Mouse (Mus musculus) intestine, postnatal 0 days (tissue): ENCODE measurements around the gene Sco2. TPM values are rescaled to one million over a fixed set of nuclear protein-coding genes. Genes with fewer than 3 reads are reported as not detected.

Experiments
- ATAC-seq: fragments of 200-750 bp; cut with Nextera tagmentation; 2 replicates; pipeline ENCODE4 v1.8.0; 2017; ENCODE audit warnings: mild to moderate bottlenecking, moderate TSS enrichment, moderate library complexity
- H3K27ac ChIP-seq: fragments of 300-500 bp; sonication (generic); 2 replicates; pipeline ENCODE4 v1.5.1; 2014; ENCODE audit warnings: mild to moderate bottlenecking, low read depth, low read length, moderate library complexity
- H3K27me3 ChIP-seq: fragments of 300-500 bp; sonication (generic); replicated peaks from 2 replicates; pipeline ENCODE4 v1.6.1; 2014; ENCODE audit warnings: low read length, mixed read lengths; ENCODE audit not compliant: control insufficient read depth, insufficient read depth
- H3K36me3 ChIP-seq: fragments of 300-500 bp; sonication (generic); 2 replicates; pipeline ENCODE4 v1.6.1; 2014; ENCODE audit warnings: mild to moderate bottlenecking, moderate library complexity; ENCODE audit not compliant: control insufficient read depth, insufficient read depth
- H3K4me1 ChIP-seq: fragments of 300-500 bp; sonication (generic); replicated peaks from 2 replicates; pipeline ENCODE4 v1.6.1; 2014; ENCODE audit warnings: antibody characterized with exemption, low read length, mixed read lengths; ENCODE audit not compliant: control insufficient read depth, insufficient read depth
- H3K4me2 ChIP-seq: fragments of 300-500 bp; sonication (generic); replicated peaks from 2 replicates; pipeline ENCODE4 v1.6.1; 2014; ENCODE audit warnings: low read depth, mild to moderate bottlenecking, moderate library complexity
- H3K4me3 ChIP-seq: fragments of 300-500 bp; sonication (generic); 2 replicates; pipeline ENCODE4 v1.5.1; 2014; ENCODE audit warnings: low read depth, low read length
- H3K9ac ChIP-seq: fragments of 300-500 bp; sonication (generic); 2 replicates; pipeline ENCODE4 v1.6.1; 2014; ENCODE audit warnings: mild to moderate bottlenecking, low read depth, low read length
- H3K9me3 ChIP-seq: fragments of 300-500 bp; sonication (generic); 2 replicates; pipeline ENCODE4 v1.6.1; 2016; ENCODE audit warnings: mixed run types; ENCODE audit not compliant: control insufficient read depth
- CTCF ChIP-seq: sonication (generic); IDR thresholded peaks from 2 replicates; pipeline ENCODE4 v1.5.1; 2016; ENCODE audit warnings: low read depth, mild to moderate bottlenecking, control low read depth, antibody characterized with exemption, moderate library complexity
- WGBS: fragments of 180-500 bp; shearing (Covaris S2); extraction: QIAGEN DNeasy Blood & Tissue Kit; methylation state at CpG from one replicate; pipeline ENCODE4 v1.1.7; 2014; 5-methylcytosine and 5-hydroxymethylcytosine counted together
- polyA plus RNA-seq: library from polyadenylated mRNA; unstranded; fragments of >200 nt; fragmentation: Nextera tagmentation; extraction: Ambion mirVana; gene quantifications from 2 replicates; pipeline ENCODE4 v1.2.1, GENCODE M21; 2015

The Sco2 gene
- polyA plus RNA-seq, 1 experiment from 2014 or later, result 18.0 TPM

DNA sequence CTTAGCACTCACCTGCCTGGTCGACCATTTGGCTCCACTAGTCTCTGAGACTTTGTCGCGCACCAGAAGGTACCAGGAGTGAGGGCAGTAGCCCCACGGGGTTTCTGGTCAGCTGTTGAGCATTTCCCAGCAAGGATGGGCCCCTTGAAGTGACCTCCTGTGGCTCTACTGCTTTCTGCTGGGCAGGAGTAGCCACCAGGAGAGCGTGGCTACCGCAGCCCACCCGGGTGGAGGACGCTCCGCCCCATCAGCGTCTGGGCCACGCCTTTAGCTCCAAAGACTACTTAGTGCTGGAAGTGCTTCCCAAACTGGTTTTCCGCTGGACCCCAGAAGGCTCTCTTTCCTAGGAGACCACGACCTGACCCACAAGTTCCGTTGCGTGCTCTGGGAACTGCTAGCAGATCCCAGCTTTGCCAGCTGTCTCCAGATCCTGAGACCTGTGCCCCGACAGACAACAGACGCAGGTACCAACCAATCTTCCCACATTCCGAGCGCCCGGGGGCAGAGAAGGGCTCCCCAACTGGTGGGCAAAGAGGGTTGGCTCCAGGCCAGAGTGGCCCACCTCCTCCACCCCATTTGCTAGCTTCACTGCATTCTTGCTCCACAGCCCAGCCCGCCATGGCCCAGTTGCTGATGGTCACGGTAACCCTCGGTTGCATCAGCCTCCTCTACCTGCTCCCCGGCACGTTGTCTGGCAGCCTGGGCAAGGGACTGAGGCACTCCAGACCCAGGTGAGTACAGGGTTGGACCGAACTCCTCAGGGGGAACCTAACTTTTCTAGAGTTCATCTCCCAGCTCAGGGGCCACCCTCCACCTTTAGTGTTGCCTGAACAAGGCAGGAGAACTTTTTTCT lies 50.8 kb downstream of the Sco2 start, which contains the start of gene Adm2:
Adm2 (plus strand) TSS at position 51 of the 853 bp plus-strand sequence.
- WGBS, result 8% methylated on average over 26 of the region's 26 CpGs
- 0 out of 2 replicates have a peak, but pooled peaks cover 4% of the 10 kb centered on the region for H3K27me3 ChIP-seq
- ATAC-seq, result 0 out of 2 replicates have a peak, but pooled peaks have one; percentile 25
- no peaks in the 10 kb centered on the region; the same call in 1 of the 2 replicates for H3K4me1 ChIP-seq
- H3K9me3 ChIP-seq, result no peaks in the 10 kb centered on the region
- no peaks in the 10 kb centered on the region for H3K36me3 ChIP-seq
- H3K27ac ChIP-seq, result no peak within 1 kb of the TSS
- H3K4me3 ChIP-seq, result peak within 1 kb of the TSS; percentile 28
- H3K9ac ChIP-seq, result no peak within 1 kb of the TSS
- H3K4me2 ChIP-seq, result peak within 1 kb of the TSS; percentile 60
- no peak for TF ChIP-seq CTCF

Other genes starting within 250 kb of the Sco2 start
- gene Hdac10, start 245.1 kb downstream of the Sco2 start, polyA plus RNA-seq, result 7.6 and 8.6 TPM in 2 replicates
- gene Mapk12, start 233.1 kb downstream of the Sco2 start, polyA plus RNA-seq, result 2.3 and 2.7 TPM in 2 replicates
- 1.6 and 1.9 TPM in 2 replicates for gene Mapk11, start 224.2 kb downstream of the Sco2 start, polyA plus RNA-seq
- gene Plxnb2, start 193.1 kb downstream of the Sco2 start, polyA plus RNA-seq, result 71.5 and 74.0 TPM in 2 replicates
- gene Dennd6b, start 177.3 kb downstream of the Sco2 start, polyA plus RNA-seq, result 3.2 and 3.4 TPM in 2 replicates
- 17.7 and 21.3 TPM in 2 replicates for gene Ppp6r2, start 162.3 kb downstream of the Sco2 start, polyA plus RNA-seq
- 22.2 and 24.2 TPM in 2 replicates for gene Sbf1, start 58.5 kb downstream of the Sco2 start, polyA plus RNA-seq
- gene Adm2, start 51.1 kb downstream of the Sco2 start, polyA plus RNA-seq, result 0.14 TPM in 1 of 2 replicates, not detected in the other
- not detected in 2 replicates for gene Miox, start 39.4 kb downstream of the Sco2 start, polyA plus RNA-seq
- gene Lmf2, start 18.2 kb downstream of the Sco2 start, polyA plus RNA-seq, result 19.1 and 20.5 TPM in 2 replicates
- gene Ncaph2, start 18.1 kb downstream of the Sco2 start, polyA plus RNA-seq, result 55.2 and 65.2 TPM in 2 replicates
- 3.6 and 4.8 TPM in 2 replicates for gene Tymp, start 3.2 kb upstream of the Sco2 start, polyA plus RNA-seq
- gene Odf3b, start 5.4 kb upstream of the Sco2 start, polyA plus RNA-seq, result 2.1 and 3.2 TPM in 2 replicates
- gene Klhdc7b, start 11.1 kb upstream of the Sco2 start, polyA plus RNA-seq, result not detected in 2 replicates
- gene Syce3, start 36.7 kb upstream of the Sco2 start, polyA plus RNA-seq, result 3.4 and 5.0 TPM in 2 replicates
- 0.43 and 0.46 TPM in 2 replicates for gene Cpt1b, start 52.0 kb upstream of the Sco2 start, polyA plus RNA-seq
- gene C730034F03Rik, start 55.7 kb upstream of the Sco2 start, polyA plus RNA-seq, result 1.1 and 1.3 TPM in 2 replicates
- gene Gm44502, start 55.9 kb upstream of the Sco2 start, polyA plus RNA-seq, result not detected in 2 replicates
- gene Chkb, start 56.1 kb upstream of the Sco2 start, polyA plus RNA-seq, result 85.8 and 92.3 TPM in 2 replicates
- gene Mapk8ip2, start 80.1 kb upstream of the Sco2 start, polyA plus RNA-seq, result 1.9 and 2.0 TPM in 2 replicates
- 32.0 and 36.2 TPM in 2 replicates for gene Arsa, start 103.6 kb upstream of the Sco2 start, polyA plus RNA-seq
- gene Shank3, start 125.8 kb upstream of the Sco2 start, polyA plus RNA-seq, result 0.51 and 0.73 TPM in 2 replicates
- 0.10 and 0.14 TPM in 2 replicates for gene Acr, start 194.5 kb upstream of the Sco2 start, polyA plus RNA-seq
- 7.1 and 7.6 TPM in 2 replicates for gene Rabl2, start 218.1 kb upstream of the Sco2 start, polyA plus RNA-seq